Mouse (Mus musculus) heart, postnatal 0 days (tissue): Measurements from ENCODE around the gene Ccdc134. TPM values are rescaled to one million over a fixed set of nuclear protein-coding genes. Genes with fewer than 3 reads are reported as not detected.

ENCODE experiments used
- ATAC-seq: fragments of 200-750 bp; cut with Nextera tagmentation; 2 replicates; pipeline ENCODE4 v1.8.0; 2017; ENCODE audit warnings: low read depth, moderate number of reproducible peaks, moderate library complexity; ENCODE audit not compliant: insufficient read depth
- DNase-seq: peaks from one replicate; pipeline ENCODE4 v3.0.0-alpha.2; 2016; ENCODE audit warnings: low spot score
- H3K27ac ChIP-seq: fragments of 300-500 bp; sonication (generic); 2 replicates; pipeline ENCODE4 v1.5.1; 2014; ENCODE audit warnings: low read depth, mild to moderate bottlenecking
- H3K27me3 ChIP-seq: fragments of 300-500 bp; sonication (generic); 2 replicates; pipeline ENCODE4 v1.6.1; 2014; ENCODE audit warnings: low read length, mixed read lengths; ENCODE audit not compliant: control insufficient read depth, insufficient read depth
- H3K36me3 ChIP-seq: fragments of 300-500 bp; sonication (generic); replicated peaks from 2 replicates; pipeline ENCODE4 v1.6.1; 2014; ENCODE audit warnings: low read length, mixed read lengths; ENCODE audit not compliant: control insufficient read depth, insufficient read depth
- H3K4me1 ChIP-seq: fragments of 300-500 bp; sonication (generic); 2 replicates; pipeline ENCODE4 v1.6.1; 2014; ENCODE audit warnings: antibody characterized with exemption; ENCODE audit not compliant: control insufficient read depth, insufficient read depth
- H3K4me2 ChIP-seq: fragments of 300-500 bp; sonication (generic); 2 replicates; pipeline ENCODE4 v1.6.1; 2014; ENCODE audit warnings: low read depth, mild to moderate bottlenecking, low read length, moderate library complexity
- H3K4me3 ChIP-seq: fragments of 300-500 bp; sonication (generic); 2 replicates; pipeline ENCODE4 v1.5.1; 2014; ENCODE audit warnings: low read depth, low read length
- H3K9ac ChIP-seq: fragments of 300-500 bp; sonication (generic); replicated peaks from 2 replicates; pipeline ENCODE4 v1.6.1; 2014; ENCODE audit warnings: low read depth, low read length, mixed read lengths
- H3K9me3 ChIP-seq: fragments of 300-500 bp; sonication (generic); replicated peaks from 2 replicates; pipeline ENCODE4 v1.6.1; 2016; ENCODE audit warnings: low read length; ENCODE audit not compliant: control insufficient read depth
- CTCF ChIP-seq: IDR thresholded peaks from 2 replicates; pipeline ENCODE4 v1.5.1; 2016; ENCODE audit warnings: antibody characterized with exemption, control low read depth, low read depth
- EP300 ChIP-seq: IDR thresholded peaks from 2 replicates; pipeline ENCODE4 v1.6.1; 2016; ENCODE audit warnings: antibody characterized with exemption, low read depth
- WGBS: fragments of 180-500 bp; shearing (Covaris S2); extraction: QIAGEN DNeasy Blood & Tissue Kit; methylation state at CpG from one replicate; pipeline ENCODE4 v1.1.7; 2014; 5-methylcytosine and 5-hydroxymethylcytosine counted together
- polyA plus RNA-seq: library from polyadenylated mRNA; unstranded; fragments of >200 nt; fragmentation: Nextera tagmentation; extraction: Ambion mirVana; gene quantifications from 2 replicates; pipeline ENCODE4 v1.2.1, GENCODE M21; 2015
- total RNA-seq: library from RNA; depleted of rRNA; stranded (reverse); fragments of >200 nt; gene quantifications from 2 replicates; pipeline ENCODE4 v1.2.3, GENCODE M21; 2014; ENCODE audit warnings: low replicate concordance

Ccdc134 gene
- total and polyA plus RNA-seq, 2 experiments from 2014 or later, result 6.5 to 6.9 TPM

DNA sequence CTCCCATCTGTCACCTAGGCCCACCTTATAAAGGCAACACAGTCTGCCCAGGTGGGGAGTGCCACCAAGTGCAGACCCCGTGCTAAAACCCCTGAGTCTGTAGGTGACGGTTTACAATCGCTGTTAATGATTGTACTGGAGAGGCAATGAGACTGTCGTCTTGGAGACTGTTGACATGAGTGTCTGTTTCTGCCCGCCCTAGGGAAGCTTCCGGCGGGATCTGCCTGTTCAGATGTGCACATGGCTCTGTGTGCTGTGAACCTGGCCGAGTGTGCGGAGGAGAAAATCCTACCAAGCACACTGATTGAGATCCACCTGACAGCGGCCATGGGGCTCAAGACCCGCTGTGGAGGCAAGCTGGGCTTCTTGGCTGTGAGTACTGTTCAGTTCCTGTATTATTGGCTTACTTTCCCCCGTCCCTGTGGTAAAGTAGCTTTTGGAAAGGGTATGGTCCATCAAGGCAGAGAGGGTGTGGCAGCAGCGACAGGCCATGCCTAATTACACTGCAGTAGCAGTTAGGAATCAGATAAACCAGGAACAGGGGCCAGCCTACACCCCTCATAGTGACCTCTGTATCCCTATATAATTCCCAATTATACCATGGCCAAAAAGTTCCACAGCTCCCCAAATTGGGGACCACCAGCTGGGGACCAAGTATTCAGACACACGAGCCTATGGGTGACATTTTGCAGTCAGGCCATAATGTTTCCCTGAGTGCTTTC is 57.5 kb downstream of the Ccdc134 start:
- DNase-seq (no peak), ATAC-seq (no peak)
- H3K27me3 ChIP-seq, result no peaks in the 10 kb centered on the region
- no peak overlapping the region for H3K4me2 ChIP-seq
- H3K4me1 ChIP-seq, result peaks cover 34% of the 10 kb centered on the region
- H3K4me3 ChIP-seq, result no peak overlapping the region
- peaks cover 53% of the 10 kb centered on the region for H3K36me3 ChIP-seq
- WGBS, result 87% methylated on average over 14 of the region's 14 CpGs
- no peak overlapping the region for H3K9ac ChIP-seq
- no peak for TF ChIP-seq CTCF
- TF ChIP-seq EP300, result no peak
- H3K27ac ChIP-seq, result peak overlapping the region; percentile 39
- peaks cover 5% of the 10 kb centered on the region; the same call in 1 of the 2 replicates for H3K9me3 ChIP-seq

DNA sequence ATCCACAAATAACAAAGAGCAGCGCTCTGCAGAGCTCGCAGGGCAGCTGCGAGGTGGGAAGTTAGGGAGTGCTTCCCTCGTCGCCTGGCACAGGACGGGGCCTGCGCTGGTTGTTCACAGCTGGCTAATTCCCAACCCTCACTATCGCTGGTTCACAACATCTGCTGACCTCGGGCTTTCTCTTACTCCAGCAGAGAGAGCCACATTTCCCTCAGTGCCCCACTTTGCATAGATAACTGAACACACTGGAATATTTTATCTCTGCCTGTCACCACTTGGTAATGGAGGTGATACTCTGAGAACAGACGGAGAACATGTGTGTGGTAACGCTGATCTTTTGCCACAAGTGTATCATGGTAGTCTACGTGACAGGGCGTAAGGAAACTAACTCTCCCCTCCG is 58.4 kb downstream of the Ccdc134 start:
- peak; percentile 86 for ATAC-seq
- H3K9ac ChIP-seq, result no peak overlapping the region
- H3K27me3 ChIP-seq, result no peaks in the 10 kb centered on the region
- H3K27ac ChIP-seq, result peak overlapping the region; percentile 39
- H3K9me3 ChIP-seq, result peaks cover 5% of the 10 kb centered on the region; the same call in 1 of the 2 replicates
- DNase-seq, result peak; percentile 83
- peaks cover 28% of the 10 kb centered on the region for H3K4me1 ChIP-seq
- no peak overlapping the region for H3K4me3 ChIP-seq
- H3K36me3 ChIP-seq, result peaks cover 56% of the 10 kb centered on the region
- peak; percentile 87 for TF ChIP-seq EP300
- no peak for TF ChIP-seq CTCF
- 22% methylated on average over 14 of the region's 14 CpGs for WGBS
- H3K4me2 ChIP-seq, result no peak overlapping the region

- Histone ChIP-seq H3K36me3 (peaks cover 57% of the 10 kb centered on the region), H3K4me2 (no peak overlapping the region), H3K9ac (no peak overlapping the region), H3K27me3 (no peaks in the 10 kb centered on the region), H3K4me3 (no peak overlapping the region), H3K9me3 (peaks cover 4% of the 10 kb centered on the region; the same call in 1 of the 2 replicates), H3K4me1 (peaks cover 27% of the 10 kb centered on the region), H3K27ac (peak overlapping the region; percentile 39)
- TF ChIP-seq CTCF (no peak), EP300 (no peak)
- DNase-seq (no peak), ATAC-seq (no peak)
- WGBS, result 56% methylated on average over 5 of the region's 5 CpGs
Measured at GRCm38 (mm10) chr15:82186931-82187330, 59.2 kb downstream of the Ccdc134 start.

DNA sequence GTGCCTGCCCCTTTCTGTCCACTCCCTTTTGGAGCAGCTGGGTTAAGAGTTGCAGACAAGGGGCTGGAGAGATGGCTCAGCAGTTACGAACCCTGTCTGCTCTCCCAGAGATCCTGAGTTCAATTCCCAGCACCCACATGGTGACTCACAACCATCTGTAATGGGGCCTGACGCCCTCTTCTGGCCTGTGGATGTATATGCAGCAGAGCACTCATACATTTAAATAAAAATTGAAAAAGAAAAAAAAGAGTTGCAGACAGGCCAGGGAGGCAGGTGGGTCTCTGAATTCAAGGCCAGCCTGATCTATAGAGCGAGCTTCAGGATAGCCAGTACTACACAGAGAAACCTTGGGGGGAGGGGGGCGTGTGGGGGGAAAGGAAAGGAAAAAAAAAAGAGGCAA is 59.7 kb downstream of the Ccdc134 start:
- Histone ChIP-seq H3K27ac (no peak overlapping the region), H3K4me2 (no peak overlapping the region), H3K9me3 (no peaks in the 10 kb centered on the region), H3K36me3 (peaks cover 57% of the 10 kb centered on the region), H3K4me3 (no peak overlapping the region), H3K4me1 (peaks cover 27% of the 10 kb centered on the region), H3K27me3 (no peaks in the 10 kb centered on the region), H3K9ac (no peak overlapping the region)
- 84% methylated on average over 4 of the region's 4 CpGs for WGBS
- TF ChIP-seq CTCF (no peak), EP300 (no peak)
- DNase-seq, result no peak
- no peak for ATAC-seq

DNA sequence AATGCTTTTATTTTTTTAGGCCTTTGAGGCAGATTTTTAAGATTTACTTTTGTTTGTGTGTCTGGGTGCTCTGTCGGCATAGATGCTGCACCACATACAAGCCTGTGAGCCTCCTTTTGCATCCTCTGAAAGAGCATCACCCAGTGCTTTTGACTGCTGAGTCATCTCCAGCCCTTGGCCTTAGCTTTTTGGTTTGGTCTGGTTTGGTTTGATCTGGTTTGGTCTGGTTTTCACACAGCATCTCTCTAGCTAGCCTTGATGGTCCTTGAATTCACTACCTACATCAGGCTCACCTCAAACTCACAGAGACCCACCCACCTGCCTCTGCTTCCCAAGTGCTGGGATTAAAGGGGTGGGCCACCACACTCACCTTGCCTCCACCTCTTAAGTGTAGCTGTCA is 60.2 kb downstream of the Ccdc134 start:
- Histone ChIP-seq H3K27me3 (no peaks in the 10 kb centered on the region), H3K4me2 (no peak overlapping the region), H3K36me3 (peaks cover 57% of the 10 kb centered on the region), H3K4me1 (peaks cover 27% of the 10 kb centered on the region), H3K27ac (no peak overlapping the region), H3K9me3 (no peaks in the 10 kb centered on the region), H3K4me3 (no peak overlapping the region), H3K9ac (no peak overlapping the region)
- TF ChIP-seq EP300 (no peak), CTCF (no peak)
- WGBS, result 96% methylated on average over 1 of the region's 1 CpGs
- DNase-seq (no peak), ATAC-seq (no peak)
